Mouse (Mus musculus) lung, embryonic 15.5 days (tissue): ENCODE results near the gene Plcg2. TPM values are rescaled to one million over a fixed set of nuclear protein-coding genes. Genes with fewer than 3 reads are reported as not detected.
A peak's percentile ranks its signal among the peaks of the same experiment; 100 is the strongest.

ENCODE experiments used
- ATAC-seq: fragments of 200-750 bp; cut with Nextera tagmentation; 2 replicates; pipeline ENCODE4 v1.8.0; 2017; ENCODE audit warnings: moderate number of reproducible peaks, borderline replicate concordance; ENCODE audit not compliant: low FRiP score, low TSS enrichment; ENCODE audit errors: extremely low read depth
- H3K27ac ChIP-seq: fragments of 300-500 bp; sonication (generic); 2 replicates; pipeline ENCODE4 v1.5.1; 2015; ENCODE audit warnings: moderate library complexity, mild to moderate bottlenecking, inconsistent platforms
- H3K27me3 ChIP-seq: fragments of 300-500 bp; sonication (generic); 2 replicates; pipeline ENCODE4 v1.6.1; 2015; ENCODE audit warnings: inconsistent platforms
- H3K36me3 ChIP-seq: fragments of 300-500 bp; sonication (generic); 2 replicates; pipeline ENCODE4 v1.6.1; 2015; ENCODE audit warnings: inconsistent platforms
- H3K4me1 ChIP-seq: fragments of 300-500 bp; sonication (generic); 2 replicates; pipeline ENCODE4 v1.6.1; 2015; ENCODE audit warnings: inconsistent platforms
- H3K4me2 ChIP-seq: fragments of 300-500 bp; sonication (generic); 2 replicates; pipeline ENCODE4 v1.6.1; 2015; ENCODE audit warnings: inconsistent platforms, mild to moderate bottlenecking, moderate library complexity
- H3K4me3 ChIP-seq: fragments of 300-500 bp; sonication (generic); 2 replicates; pipeline ENCODE4 v1.5.1; 2015; ENCODE audit warnings: mild to moderate bottlenecking, inconsistent platforms
- H3K9ac ChIP-seq: fragments of 300-500 bp; sonication (generic); 2 replicates; pipeline ENCODE4 v1.6.1; 2015; ENCODE audit warnings: inconsistent platforms
- H3K9me3 ChIP-seq: fragments of 300-500 bp; sonication (generic); 2 replicates; pipeline ENCODE4 v1.6.1; 2016; ENCODE audit warnings: inconsistent platforms
- WGBS: fragments of 180-500 bp; shearing (Covaris S2); methylation state at CpG from one replicate; pipeline ENCODE4 v1.1.7; 2015; 5-methylcytosine and 5-hydroxymethylcytosine counted together
- polyA plus RNA-seq: library from polyadenylated mRNA; unstranded; fragments of >200 nt; fragmentation: Nextera tagmentation; extraction: Ambion mirVana; gene quantifications from 2 replicates; pipeline ENCODE4 v1.2.1, GENCODE M21; 2015

The Plcg2 gene
- polyA plus RNA-seq, 1 experiment from 2014 or later, result 5.0 TPM

DNA sequence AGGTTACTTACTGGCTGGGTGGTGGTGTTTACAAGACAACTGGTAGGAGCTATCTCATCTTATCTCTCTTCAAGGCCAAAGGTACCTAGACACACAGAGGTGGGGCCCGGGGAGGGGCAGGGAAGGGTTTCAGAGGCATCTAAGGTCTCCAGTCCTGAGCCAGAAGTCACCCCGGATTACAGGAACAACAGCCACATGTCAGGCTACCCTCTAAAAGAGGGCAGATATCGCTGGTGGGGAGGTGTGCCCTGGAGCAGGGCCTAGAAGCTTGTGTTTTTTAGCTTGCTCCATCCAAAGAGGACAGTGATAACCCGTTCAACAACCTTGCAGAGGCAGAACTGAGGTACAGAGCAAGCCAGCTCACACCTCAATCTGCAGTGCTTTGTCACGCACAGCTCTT, 148.3 kb downstream of the Plcg2 start:
- no peak for ATAC-seq
- no peaks in the 10 kb centered on the region for H3K27me3 ChIP-seq

DNA sequence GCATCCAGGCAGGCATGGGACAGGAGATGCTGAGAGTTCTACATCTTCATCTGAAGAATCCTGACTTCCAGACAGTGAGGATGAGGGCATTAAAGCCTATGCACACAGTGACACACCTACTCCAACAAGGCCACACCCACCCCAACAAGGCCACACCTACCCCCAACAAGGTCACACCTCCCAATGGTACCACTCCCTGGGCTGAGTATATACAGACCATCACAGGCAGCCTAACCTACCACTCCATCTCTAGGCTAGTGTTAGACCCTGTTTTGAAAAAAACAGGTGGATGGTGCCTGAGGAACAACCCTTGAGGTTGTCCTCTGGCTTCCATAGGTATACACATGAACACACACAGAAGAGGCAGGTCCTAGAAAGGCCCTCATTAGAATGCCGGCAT, 154.2 kb downstream of the Plcg2 start:
- no peaks in the 10 kb centered on the region for H3K9me3 ChIP-seq
- no peaks in the 10 kb centered on the region for H3K27me3 ChIP-seq
- no peak overlapping the region for H3K4me3 ChIP-seq
- H3K27ac ChIP-seq, result no peak overlapping the region
- 0 out of 2 replicates have a peak, but pooled peaks have one; percentile 19 for ATAC-seq
- H3K9ac ChIP-seq, result no peak overlapping the region
- H3K36me3 ChIP-seq, result no peaks in the 10 kb centered on the region
- H3K4me1 ChIP-seq, result no peaks in the 10 kb centered on the region
- H3K4me2 ChIP-seq, result no peak overlapping the region
- WGBS, result 92% methylated on average over 1 of the region's 1 CpGs

More for the DNA sequence above, 148.3 kb downstream of the Plcg2 start:
- Histone ChIP-seq H3K36me3 (no peaks in the 10 kb centered on the region), H3K4me3 (no peak overlapping the region), H3K9me3 (no peaks in the 10 kb centered on the region), H3K4me1 (no peaks in the 10 kb centered on the region), H3K9ac (no peak overlapping the region), H3K27ac (no peak overlapping the region), H3K4me2 (no peak overlapping the region)
- 57% methylated on average over 5 of the region's 5 CpGs for WGBS

DNA sequence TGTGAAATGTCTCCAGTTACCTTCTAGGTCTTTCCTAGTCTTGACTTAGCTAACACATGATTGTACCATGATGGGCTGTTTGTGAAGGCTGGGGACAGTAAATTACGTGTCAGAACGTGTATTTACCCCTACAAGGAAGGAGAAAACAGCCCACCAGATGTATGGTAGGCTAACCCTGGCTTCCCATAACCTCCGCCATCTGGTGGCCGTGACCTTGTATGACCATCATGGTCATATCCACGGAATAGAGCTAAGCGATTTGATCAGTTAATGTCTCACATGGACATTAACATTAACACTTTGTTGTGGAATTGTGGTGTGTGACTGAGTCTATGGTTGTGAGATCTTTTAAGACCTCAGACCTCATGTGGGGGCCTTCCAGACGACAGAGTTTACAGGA, 160.9 kb downstream of the Plcg2 start:
- H3K9ac ChIP-seq, result no peak overlapping the region
- no peaks in the 10 kb centered on the region for H3K36me3 ChIP-seq
- no peak overlapping the region for H3K4me2 ChIP-seq
- peaks cover 11% of the 10 kb centered on the region for H3K4me1 ChIP-seq
- no peaks in the 10 kb centered on the region for H3K9me3 ChIP-seq
- no peak overlapping the region for H3K27ac ChIP-seq
- H3K4me3 ChIP-seq, result no peak overlapping the region
- 70% methylated on average over 7 of the region's 7 CpGs for WGBS
- no peaks in the 10 kb centered on the region for H3K27me3 ChIP-seq
- ATAC-seq, result no peak

DNA sequence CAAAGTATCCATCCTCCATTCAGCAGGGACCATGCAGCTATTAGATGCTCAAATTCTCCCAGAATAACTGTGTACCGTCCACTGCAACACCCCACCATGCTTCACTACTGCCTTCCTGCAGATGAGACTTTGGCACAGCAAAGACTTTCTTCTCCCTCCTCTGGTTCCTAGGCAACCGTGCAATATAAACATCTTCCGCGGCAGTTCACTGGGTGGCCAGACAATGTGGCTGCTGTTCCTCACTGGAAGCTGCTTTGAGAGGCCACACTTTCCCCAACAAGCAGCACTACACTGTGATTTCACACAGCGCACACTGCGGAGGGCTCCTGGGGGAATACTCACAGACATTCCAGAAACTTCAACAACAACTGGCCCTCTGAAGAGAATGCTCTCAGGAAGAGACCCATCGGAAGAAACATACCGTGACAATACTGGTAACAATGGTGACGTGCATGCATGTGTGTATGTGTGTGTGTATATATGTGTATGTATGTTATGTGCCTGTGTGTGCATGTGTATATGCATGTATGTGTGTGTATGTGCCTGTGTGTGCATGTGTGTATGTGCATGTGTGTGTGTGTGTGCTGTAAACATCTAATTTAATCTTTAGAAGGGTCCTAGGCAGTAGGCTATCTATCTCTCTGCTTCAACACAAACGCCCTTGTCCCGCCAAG, 162.4 kb downstream of the Plcg2 start:
- 9% methylated on average over 11 of the region's 11 CpGs for WGBS

DNA sequence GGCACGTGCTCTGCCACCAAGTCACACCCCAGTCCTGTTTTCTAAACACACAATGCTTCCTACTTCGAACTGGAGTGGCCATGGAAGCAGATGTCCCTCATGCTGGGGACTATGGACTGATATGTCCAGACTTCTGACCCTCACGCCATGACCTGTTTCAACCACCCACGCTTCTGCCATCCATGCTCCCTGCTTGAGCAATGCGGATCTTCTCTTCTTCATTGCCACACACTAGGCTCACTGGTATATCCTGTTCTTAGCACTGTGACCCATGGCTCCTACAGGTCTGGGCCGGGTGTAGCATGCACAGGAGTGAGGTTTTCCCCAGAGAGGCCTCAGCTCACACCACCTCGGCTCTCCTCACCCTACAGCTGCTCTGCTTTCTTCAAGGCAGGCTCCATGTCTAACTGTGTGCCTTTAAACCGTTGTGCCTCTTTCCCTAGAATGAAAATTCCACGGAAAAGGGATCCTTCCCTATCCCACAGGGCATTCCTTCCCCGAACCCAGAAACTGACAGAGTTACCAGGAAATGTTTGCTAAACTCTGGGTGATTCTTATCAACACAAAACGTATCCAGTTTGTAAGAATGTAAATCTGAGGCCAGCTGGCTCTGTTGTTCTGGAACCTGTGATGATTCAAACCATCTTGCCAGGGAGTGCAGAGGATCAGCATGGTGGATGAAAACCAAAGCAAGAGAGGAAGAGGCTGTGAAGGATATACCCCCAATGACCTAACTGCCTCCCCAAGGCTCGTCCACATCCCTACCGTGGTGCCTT, 169.4 kb downstream of the Plcg2 start:
- Histone ChIP-seq H3K4me3 (no peak overlapping the region), H3K27me3 (peaks cover 12% of the 10 kb centered on the region; the same call in 1 of the 2 replicates), H3K9ac (no peak overlapping the region), H3K9me3 (no peaks in the 10 kb centered on the region), H3K4me1 (no peaks in the 10 kb centered on the region), H3K27ac (no peak overlapping the region), H3K36me3 (no peaks in the 10 kb centered on the region), H3K4me2 (no peak overlapping the region)
- 62% methylated on average over 13 of the region's 13 CpGs for WGBS
- no peak for ATAC-seq

More for the DNA sequence above, 162.4 kb downstream of the Plcg2 start:
- Histone ChIP-seq H3K27ac (no peak overlapping the region), H3K27me3 (no peaks in the 10 kb centered on the region), H3K4me3 (no peak overlapping the region), H3K4me1 (peaks cover 11% of the 10 kb centered on the region), H3K4me2 (no peak overlapping the region), H3K9me3 (no peaks in the 10 kb centered on the region), H3K36me3 (no peaks in the 10 kb centered on the region), H3K9ac (no peak overlapping the region)
- peak; percentile 82; the same call in 1 of the 2 replicates for ATAC-seq

DNA sequence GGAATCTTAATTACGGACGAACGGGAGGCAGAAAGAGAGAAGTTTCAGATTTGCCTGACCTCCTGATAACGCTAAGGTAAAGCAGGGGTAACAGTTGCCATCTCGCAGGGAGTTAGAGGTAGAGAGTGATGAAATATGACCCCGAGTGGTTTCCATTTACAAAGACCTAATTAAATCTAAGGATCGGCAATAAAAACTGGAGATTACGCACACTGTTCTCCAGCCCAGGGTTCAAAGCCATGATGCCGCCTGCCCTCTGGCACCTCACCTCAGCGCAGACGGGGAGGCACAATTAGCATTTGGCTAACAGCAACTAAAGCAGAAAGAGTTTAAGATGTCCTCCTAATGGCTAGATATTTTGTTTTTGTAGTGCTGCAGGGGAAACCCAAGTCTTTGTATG, 172.4 kb downstream of the Plcg2 start:
- 17% methylated on average over 11 of the region's 11 CpGs for WGBS
- Histone ChIP-seq H3K27ac (no peak overlapping the region), H3K4me3 (no peak overlapping the region), H3K4me2 (no peak overlapping the region), H3K4me1 (no peaks in the 10 kb centered on the region), H3K36me3 (no peaks in the 10 kb centered on the region), H3K9me3 (no peaks in the 10 kb centered on the region), H3K9ac (no peak overlapping the region), H3K27me3 (peaks cover 12% of the 10 kb centered on the region; the same call in 1 of the 2 replicates)
- no peak for ATAC-seq

DNA sequence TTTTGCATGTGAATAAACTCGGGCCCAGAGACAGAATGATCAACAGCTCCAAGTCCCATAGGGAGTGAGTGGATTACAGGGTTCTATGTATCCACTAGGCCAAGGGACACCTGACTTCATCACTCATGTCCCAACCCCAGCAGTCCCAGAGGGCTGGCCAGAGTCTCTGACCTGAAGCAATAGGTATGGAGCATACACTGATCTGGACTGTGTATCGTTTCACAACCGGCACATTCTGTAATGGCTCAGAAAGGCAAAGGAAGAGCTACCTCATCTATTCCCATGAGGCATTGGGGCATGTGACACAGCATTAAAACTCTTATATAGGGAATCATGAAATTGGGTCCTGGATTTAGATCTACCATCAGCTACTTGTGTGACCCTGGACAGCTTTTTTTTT, 174.5 kb downstream of the Plcg2 start:
- Histone ChIP-seq H3K27me3 (peaks cover 12% of the 10 kb centered on the region; the same call in 1 of the 2 replicates), H3K9me3 (no peaks in the 10 kb centered on the region), H3K9ac (no peak overlapping the region), H3K27ac (no peak overlapping the region), H3K36me3 (no peaks in the 10 kb centered on the region), H3K4me2 (no peak overlapping the region), H3K4me3 (no peak overlapping the region), H3K4me1 (0 out of 2 replicates have a peak, but pooled peaks cover 8% of the 10 kb centered on the region)
- no peak for ATAC-seq
- WGBS, result 77% methylated on average over 3 of the region's 3 CpGs

DNA sequence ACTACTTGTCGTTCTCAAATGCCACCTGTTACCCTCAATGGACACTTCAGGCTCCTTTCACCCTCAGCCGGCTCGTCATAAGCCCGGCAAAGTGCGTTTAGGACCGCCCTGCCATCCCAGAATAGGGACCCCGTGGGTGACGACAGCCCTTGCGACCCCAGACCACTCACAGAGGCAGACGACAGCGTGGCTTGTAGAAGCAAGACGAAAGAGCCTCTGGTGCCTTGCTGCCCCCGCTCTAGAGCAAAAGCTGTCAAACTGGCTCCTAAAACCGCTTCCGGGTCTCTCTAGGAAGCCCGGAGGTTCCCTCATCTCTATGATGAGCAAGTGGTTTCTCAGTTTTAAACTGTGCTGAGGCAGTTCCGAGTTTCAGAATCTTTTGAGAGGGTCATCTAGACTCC, 175.3 kb downstream of the Plcg2 start, which contains the start of gene Sdr42e1:
Sdr42e1 (minus strand) TSS at position 260 of the 401 bp plus-strand sequence.
- Histone ChIP-seq H3K4me3 (peak within 1 kb of the TSS; percentile 54), H3K4me2 (peak within 1 kb of the TSS; percentile 77), H3K27me3 (peaks cover 12% of the 10 kb centered on the region; the same call in 1 of the 2 replicates), H3K9ac (peak within 1 kb of the TSS; percentile 51), H3K36me3 (no peaks in the 10 kb centered on the region), H3K9me3 (no peaks in the 10 kb centered on the region), H3K4me1 (0 out of 2 replicates have a peak, but pooled peaks cover 8% of the 10 kb centered on the region), H3K27ac (no peak within 1 kb of the TSS)
- WGBS, result 7% methylated on average over 17 of the region's 17 CpGs
- ATAC-seq, result peak; percentile 35; the same call in 1 of the 2 replicates

DNA sequence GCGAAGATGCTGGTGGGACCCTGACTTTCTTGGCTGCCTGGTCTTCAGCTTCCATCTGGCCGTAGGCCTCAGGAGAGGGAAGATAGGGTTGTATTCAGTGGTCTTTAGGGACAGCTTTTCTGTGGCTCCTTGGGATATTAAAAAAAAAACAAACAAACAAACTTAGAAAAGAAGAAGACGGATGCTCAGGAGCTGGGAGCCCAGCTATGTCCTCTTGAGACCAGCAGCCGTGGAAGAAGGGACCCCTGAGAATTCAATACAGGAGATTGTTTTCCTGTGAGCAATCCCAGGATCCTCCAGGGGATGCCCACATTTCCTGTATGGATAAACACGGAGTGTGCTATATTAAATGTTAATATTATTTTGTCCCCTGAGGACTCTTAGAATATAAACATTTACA, 177.1 kb downstream of the Plcg2 start:
- Histone ChIP-seq H3K4me3 (no peak overlapping the region), H3K36me3 (no peaks in the 10 kb centered on the region), H3K27ac (no peak overlapping the region), H3K4me1 (0 out of 2 replicates have a peak, but pooled peaks cover 8% of the 10 kb centered on the region), H3K9ac (no peak overlapping the region), H3K9me3 (no peaks in the 10 kb centered on the region), H3K27me3 (peaks cover 12% of the 10 kb centered on the region; the same call in 1 of the 2 replicates), H3K4me2 (no peak overlapping the region)
- no peak for ATAC-seq
- 60% methylated on average over 5 of the region's 5 CpGs for WGBS

DNA sequence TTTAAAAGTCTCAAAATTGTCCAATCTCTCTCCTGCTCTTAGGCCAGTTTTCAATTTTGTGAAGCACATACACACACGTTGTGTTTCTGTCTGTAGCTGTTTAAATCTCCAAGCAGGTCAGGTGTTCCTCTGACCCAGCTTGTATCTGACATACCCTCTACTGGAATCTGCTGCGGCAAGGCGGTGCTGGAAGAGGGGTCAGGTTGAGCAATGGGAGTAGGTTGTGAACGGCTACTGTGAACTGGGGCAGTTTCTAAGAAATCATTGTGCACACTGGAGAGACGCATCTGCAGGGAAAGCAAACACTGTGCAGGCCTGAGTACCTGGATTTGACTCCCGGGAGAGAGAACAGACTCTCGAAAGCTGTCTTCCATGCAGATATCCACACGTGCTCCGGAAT, 178.4 kb downstream of the Plcg2 start:
- peaks cover under 1% of the 10 kb centered on the region; the same call in 1 of the 2 replicates for H3K27me3 ChIP-seq
- H3K36me3 ChIP-seq, result no peaks in the 10 kb centered on the region
- H3K27ac ChIP-seq, result no peak overlapping the region
- no peak overlapping the region for H3K9ac ChIP-seq
- H3K4me3 ChIP-seq, result no peak overlapping the region
- 49% methylated on average over 9 of the region's 9 CpGs for WGBS
- H3K9me3 ChIP-seq, result no peaks in the 10 kb centered on the region
- no peak for ATAC-seq
- H3K4me1 ChIP-seq, result 0 out of 2 replicates have a peak, but pooled peaks cover 8% of the 10 kb centered on the region
- H3K4me2 ChIP-seq, result no peak overlapping the region

DNA sequence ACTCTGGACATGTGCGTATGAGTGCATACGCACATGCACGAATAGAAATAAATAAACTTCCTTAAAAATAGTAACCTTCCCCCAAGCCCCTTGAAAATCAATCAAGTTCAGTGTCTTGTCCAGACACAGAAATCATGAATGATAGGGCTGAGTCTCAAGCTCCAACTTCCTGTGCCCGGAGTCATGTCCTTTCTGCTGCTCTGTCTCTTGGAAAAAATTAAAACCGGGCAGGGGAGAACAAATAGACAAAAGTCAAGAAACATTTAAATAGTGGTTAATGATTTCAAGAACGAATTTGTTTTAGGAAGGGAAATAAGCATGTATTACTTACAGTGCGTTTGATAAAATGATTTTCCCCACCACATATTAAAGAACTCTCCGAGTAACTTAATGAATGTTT, 178.9 kb downstream of the Plcg2 start:
- Histone ChIP-seq H3K4me2 (no peak overlapping the region), H3K36me3 (no peaks in the 10 kb centered on the region), H3K4me3 (no peak overlapping the region), H3K9me3 (no peaks in the 10 kb centered on the region), H3K27ac (no peak overlapping the region), H3K27me3 (no peaks in the 10 kb centered on the region), H3K4me1 (0 out of 2 replicates have a peak, but pooled peaks cover 8% of the 10 kb centered on the region), H3K9ac (no peak overlapping the region)
- no peak for ATAC-seq
- WGBS, result 34% methylated on average over 8 of the region's 8 CpGs

DNA sequence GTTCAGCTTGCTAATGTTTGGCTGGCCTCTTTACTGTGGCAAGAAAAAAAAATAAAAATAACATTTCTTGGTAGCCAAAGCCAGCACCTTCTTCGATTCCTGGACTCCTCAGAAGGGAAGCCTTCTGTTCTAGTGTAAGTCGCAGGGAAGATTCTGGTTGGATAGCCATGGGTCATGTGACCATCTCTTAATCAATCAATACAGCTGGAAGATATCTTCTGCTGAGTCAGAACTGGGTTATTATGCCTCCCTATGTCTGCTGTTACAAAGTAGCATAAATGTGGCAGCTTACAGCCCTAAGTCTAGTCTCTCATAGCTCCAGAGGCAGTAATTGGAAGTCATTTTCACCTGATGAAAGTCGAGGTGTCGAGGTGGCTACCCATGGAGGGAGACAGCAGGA, 180.6 kb downstream of the Plcg2 start:
- H3K9me3 ChIP-seq, result no peaks in the 10 kb centered on the region
- H3K27me3 ChIP-seq, result no peaks in the 10 kb centered on the region
- H3K4me3 ChIP-seq, result no peak overlapping the region
- H3K36me3 ChIP-seq, result no peaks in the 10 kb centered on the region
- H3K27ac ChIP-seq, result no peak overlapping the region
- no peak overlapping the region for H3K4me2 ChIP-seq
- no peak for ATAC-seq
- no peak overlapping the region for H3K9ac ChIP-seq
- 0 out of 2 replicates have a peak, but pooled peaks cover 8% of the 10 kb centered on the region for H3K4me1 ChIP-seq
- 76% methylated on average over 4 of the region's 4 CpGs for WGBS
